ENCODE assay signal across 8 mouse cellular contexts in genomic region chr12:80519621-80520332, GRCm38 (mm10). TPM values are rescaled to one million over a fixed set of nuclear protein-coding genes. Genes with fewer than 3 reads are reported as not detected.
A peak's percentile ranks its signal among the peaks of the same experiment; 100 is the strongest.
DNase-seq lines count a peak whose midpoint lies in the region; ATAC-seq and TF ChIP-seq lines count a peak whose summit lies in the region.
"Had no signal": no experiment of that assay in that cellular context is flagged by ENCODE, and none has a peak within 500 bp of the region (broad histone marks: within the 10 kb centered on the region; RNA-seq: fewer than 3 reads in every experiment).

No protein-coding gene starts in this region.

- no peak for TF ChIP-seq POLR2A in ES-Bruce4 (IDR thresholded peaks at IDR 0.05; ENCODE audit: insufficient read depth, low read length)

- H3K9ac ChIP-seq in ES-Bruce4 (ENCODE audit: low read depth, poor library complexity, severe bottlenecking) = peak overlapping the region; percentile 16
- H3K9ac ChIP-seq in embryonic facial prominence, embryonic 14.5 days (ENCODE audit: low read depth, low read length) = peak overlapping the region; percentile 73
- H3K9ac ChIP-seq in midbrain, postnatal 0 days (replicated peaks; ENCODE audit: low read length, poor library complexity, severe bottlenecking) = peak overlapping the region; percentile 76

- peak overlapping the region; percentile 90 for H3K4me2 ChIP-seq in embryonic facial prominence, embryonic 14.5 days (ENCODE audit: low read depth, low read length)
- peak overlapping the region; percentile 83 for H3K4me2 ChIP-seq in midbrain, postnatal 0 days (ENCODE audit: low read depth, low read length, poor library complexity, severe bottlenecking)

- peak overlapping the region; percentile 82 for H3K4me3 ChIP-seq in ES-Bruce4 (ENCODE audit: low read depth, low read length)
- H3K4me3 ChIP-seq in embryonic facial prominence, embryonic 14.5 days (ENCODE audit: low read depth, low read length) = peak overlapping the region; percentile 72
- peak overlapping the region; percentile 96 for H3K4me3 ChIP-seq in midbrain, postnatal 0 days (ENCODE audit: low read depth, low read length)

- peaks cover 7% of the 10 kb centered on the region; the same call in 1 of the 2 replicates for H3K27me3 ChIP-seq in ES-Bruce4 (ENCODE audit: control insufficient read depth, insufficient read depth, low read length, poor library complexity, severe bottlenecking)
- H3K27me3 ChIP-seq in embryonic facial prominence, embryonic 14.5 days (replicated peaks; ENCODE audit: control insufficient read depth, insufficient read depth, low read length) = peaks cover 34% of the 10 kb centered on the region
- no peaks in the 10 kb centered on the region for H3K27me3 ChIP-seq in midbrain, postnatal 0 days (ENCODE audit: insufficient read depth, low read length)

- intact Hi-C loops in left cerebral cortex, postnatal 4 days (cut with DNase I) = loop anchor here (10.0 kb wide), 1 partner anchor 75 kb away; no protein-coding TSS in a partner anchor

- peak; percentile 69 for TF ChIP-seq CTCF in ES-Bruce4 (IDR thresholded peaks at IDR 0.05; ENCODE audit: low read depth, low read length)
- peak; percentile 69 for TF ChIP-seq CTCF in midbrain, postnatal 0 days (IDR thresholded peaks at IDR 0.05)

- DNase-seq in R1 (ENCODE audit: low read depth, low spot score) = peak; percentile 74
- peak; percentile 66 for DNase-seq in embryonic facial prominence, embryonic 14.5 days (ENCODE audit: low spot score)
- peak; percentile 72 for DNase-seq in heart, postnatal 4 days
- peak; percentile 77 for DNase-seq in left cerebral cortex, postnatal 4 days
- DNase-seq in midbrain, postnatal 0 days (ENCODE audit: low spot score) = peak; percentile 79
- DNase-seq in spleen, postnatal 10 days (ENCODE audit: low spot score in 2 of 2) = no peak

- peaks cover 2% of the 10 kb centered on the region for H3K4me1 ChIP-seq in ES-Bruce4 (ENCODE audit: control insufficient read depth, insufficient read depth, low read length)
- H3K4me1 ChIP-seq in embryonic facial prominence, embryonic 14.5 days (ENCODE audit: control insufficient read depth, insufficient read depth, low read length) = no peaks in the 10 kb centered on the region
- peaks cover 3% of the 10 kb centered on the region; the same call in 1 of the 2 replicates for H3K4me1 ChIP-seq in midbrain, postnatal 0 days (ENCODE audit: insufficient read depth, low read length)

- 1% methylated on average over 37 of the region's 43 CpGs for WGBS in embryonic facial prominence, embryonic 14.5 days
- WGBS in midbrain, postnatal 0 days = under 1% methylated on average over 43 of the region's 43 CpGs

- no peak for TF ChIP-seq EP300 in ES-Bruce4 (IDR thresholded peaks at IDR 0.05; ENCODE audit: insufficient read depth, low read depth, low read length)

- no peaks in the 10 kb centered on the region for H3K9me3 ChIP-seq in ES-Bruce4 (replicated peaks; ENCODE audit: control insufficient read depth, insufficient read depth, low read length, poor library complexity, severe bottlenecking)
- H3K9me3 ChIP-seq in embryonic facial prominence, embryonic 14.5 days (ENCODE audit: control insufficient read depth, low read length) = no peaks in the 10 kb centered on the region
- H3K9me3 ChIP-seq in midbrain, postnatal 0 days (ENCODE audit: low read length) = no peaks in the 10 kb centered on the region

- ATAC-seq in embryonic facial prominence, embryonic 14.5 days (ENCODE audit: low read depth) = peak; percentile 53
- ATAC-seq in midbrain, postnatal 0 days (ENCODE audit: low FRiP score) = peak; percentile 24; the same call in 1 of the 2 replicates

- no peak overlapping the region for H3K27ac ChIP-seq in ES-Bruce4 (ENCODE audit: insufficient read depth, low read length)
- H3K27ac ChIP-seq in embryonic facial prominence, embryonic 14.5 days (replicated peaks; ENCODE audit: low read depth, low read length) = no peak overlapping the region
- H3K27ac ChIP-seq in midbrain, postnatal 0 days (ENCODE audit: low read depth, low read length) = peak overlapping the region; percentile 86

- no peaks in the 10 kb centered on the region for H3K36me3 ChIP-seq in ES-Bruce4 (ENCODE audit: control insufficient read depth, insufficient read depth, low read length, poor library complexity, severe bottlenecking)
- H3K36me3 ChIP-seq in embryonic facial prominence, embryonic 14.5 days (ENCODE audit: control insufficient read depth, insufficient read depth, low read length) = no peaks in the 10 kb centered on the region
- H3K36me3 ChIP-seq in midbrain, postnatal 0 days (ENCODE audit: insufficient read depth, low read length) = no peaks in the 10 kb centered on the region

RNA-seq across cellular contexts. Expression of gene Galnt16, which starts 1.7 kb away (rescaled TPM):
- polyA plus RNA-seq in ES-Bruce4 (2011; ENCODE audit: insufficient read depth, insufficient read length, low read depth, missing spikeins) = 0.58 and 0.70 TPM in 2 replicates
- 13.1 and 14.3 TPM in 2 replicates for polyA plus RNA-seq in embryonic facial prominence, embryonic 14.5 days (2014; fragmentation: Nextera tagmentation; extraction: Ambion mirVana)
- 10 to 100 TPM; 15.7 to 17.8 TPM for total RNA-seq in heart, postnatal 4 days (2021)
- 10 to 100 TPM; 32.8 to 40.6 TPM for total RNA-seq in left cerebral cortex, postnatal 4 days (2021)
- total RNA-seq in midbrain, postnatal 0 days (2014; rRNA removed) = 83.0 and 83.5 TPM in 2 replicates
- polyA plus RNA-seq in midbrain, postnatal 0 days (2015; fragmentation: Nextera tagmentation; extraction: Ambion mirVana) = 41.1 and 41.6 TPM in 2 replicates
- total RNA-seq: common myeloid progenitor, adult 5-6 weeks had no signal

RNA-seq across cellular contexts. Expression of gene Exd2, which starts 56.9 kb away (rescaled TPM):
- polyA plus RNA-seq in ES-Bruce4 (2011; ENCODE audit: insufficient read depth, insufficient read length, low read depth, missing spikeins) = 20.8 and 24.1 TPM in 2 replicates
- polyA plus RNA-seq in embryonic facial prominence, embryonic 14.5 days (2014; fragmentation: Nextera tagmentation; extraction: Ambion mirVana) = 21.6 and 22.3 TPM in 2 replicates
- total RNA-seq in heart, postnatal 4 days (2021) = 10 to 100 TPM; 10.0 to 10.9 TPM
- 10 to 100 TPM; 55.2 to 58.7 TPM for total RNA-seq in left cerebral cortex, postnatal 4 days (2021)
- total RNA-seq in midbrain, postnatal 0 days (2014; rRNA removed) = 40.0 and 43.1 TPM in 2 replicates
- 31.5 and 32.7 TPM in 2 replicates for polyA plus RNA-seq in midbrain, postnatal 0 days (2015; fragmentation: Nextera tagmentation; extraction: Ambion mirVana)

Comparison
In these comparisons a context has a peak if more than half of its experiments do, and no peak if none do; other contexts are left out.
1. H3K9ac ChIP-seq: peak in every context shown above with its lines; median percentile 76 in midbrain, postnatal 0 days; 73 in embryonic facial prominence, embryonic 14.5 days; 16 in ES-Bruce4.
2. DNase-seq: peak in R1 (single experiment), embryonic facial prominence, embryonic 14.5 days (single experiment), heart, postnatal 4 days (single experiment), left cerebral cortex, postnatal 4 days (single experiment) and midbrain, postnatal 0 days (single experiment); none in spleen, postnatal 10 days (0 of 2).
3. Peak in every context shown above with its lines, with median percentiles within 50 percentile points of each other: H3K4me3 ChIP-seq.